In the genomic region with DNA sequence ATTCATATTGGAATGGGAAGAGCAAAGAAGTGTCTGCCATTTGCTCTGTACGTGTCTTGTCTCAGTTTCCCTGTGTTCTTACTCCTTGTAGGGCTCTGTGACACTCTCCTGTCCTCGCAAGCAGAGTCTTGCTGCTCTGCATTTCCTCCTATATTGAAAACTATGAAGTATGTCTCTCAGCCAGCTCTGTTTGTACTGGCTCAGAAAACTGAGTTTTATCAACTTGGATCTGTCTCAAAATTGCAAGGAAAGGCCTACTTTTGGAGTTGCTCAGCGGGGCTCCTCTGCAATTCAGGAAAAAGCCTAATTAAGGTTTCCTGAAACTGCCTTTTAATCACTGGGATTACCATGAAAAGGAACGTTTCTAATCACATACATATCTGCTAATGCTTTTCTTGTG, we compare ENCODE assay signal across 14 mouse cellular contexts.
"Had no signal": no experiment of that assay in that cellular context is flagged by ENCODE, and none has a peak within 500 bp of the region (broad histone marks: within the 10 kb centered on the region; RNA-seq: fewer than 3 reads in every experiment).

No protein-coding gene starts in this region.

- H3K9me3 ChIP-seq: kidney, embryonic 15.5 days; limb, embryonic 15.5 days; liver, embryonic 15.5 days; midbrain, embryonic 10.5 days; neural tube, embryonic 12.5 days had no signal

- H3K4me3 ChIP-seq: kidney, embryonic 15.5 days; limb, embryonic 15.5 days; liver, embryonic 15.5 days; midbrain, embryonic 10.5 days; neural tube, embryonic 12.5 days had no signal

- H3K9ac ChIP-seq: kidney, embryonic 15.5 days; limb, embryonic 15.5 days; liver, embryonic 15.5 days; lung, embryonic 14.5 days; neural tube, embryonic 12.5 days had no signal

- H3K27ac ChIP-seq: kidney, embryonic 15.5 days; limb, embryonic 15.5 days; midbrain, embryonic 10.5 days; neural tube, embryonic 12.5 days; stomach, postnatal 0 days had no signal

- H3K36me3 ChIP-seq: kidney, embryonic 15.5 days; limb, embryonic 15.5 days; liver, embryonic 15.5 days; neural tube, embryonic 12.5 days had no signal

- H3K4me2 ChIP-seq: kidney, embryonic 15.5 days; limb, embryonic 15.5 days; liver, embryonic 15.5 days; lung, embryonic 14.5 days; neural tube, embryonic 12.5 days had no signal

- DNase-seq: kidney, postnatal 25 days; layer of hippocampus, adult 9-11 months; layer of hippocampus, postnatal 36 days; lung, embryonic 14.5 days; lung, postnatal 10 days; lung, postnatal 4 days; midbrain, embryonic 14.5 days; thymus, postnatal 4 days had no signal

- H3K27me3 ChIP-seq: kidney, embryonic 15.5 days; limb, embryonic 15.5 days; liver, embryonic 15.5 days; neural tube, embryonic 12.5 days had no signal

- H3K4me1 ChIP-seq: midbrain, embryonic 10.5 days; neural tube, embryonic 12.5 days had no signal
